Mouse (Mus musculus) ovary, postnatal 10 days (tissue): ENCODE measurements around the gene Dhx29.
"Not testable (repeated sequence)": the region's sequence is repeated elsewhere in the genome, so short reads cannot be mapped to it uniquely, and the experiment has no call there.

Experiments used
- DNase-seq: peaks from one replicate; pipeline ENCODE4 v3.0.0; 2022; ENCODE audit warnings: low spot score

The Dhx29 gene

GRCm38 (mm10) chr13:112987532-112987943 lies 60.3 kb downstream of the Dhx29 start, which contains the start of gene Ccno:
Gene Ccno (plus strand): TSS chr13:112987802.
- DNase-seq, result peak; percentile 84

GRCm38 (mm10) chr13:112987991-112988390 lies 60.7 kb downstream of the Dhx29 start:
- DNase-seq, result no peak

- DNase-seq, result no peak
Observed at GRCm38 (mm10) chr13:112988866-112989265, 61.6 kb downstream of the Dhx29 start.

GRCm38 (mm10) chr13:112989541-112989940 lies 62.3 kb downstream of the Dhx29 start:
- no peak for DNase-seq

GRCm38 (mm10) chr13:112990346-112990745 lies 63.1 kb downstream of the Dhx29 start:
- DNase-seq, result no peak

GRCm38 (mm10) chr13:112993531-112994152 lies 66.4 kb downstream of the Dhx29 start, which contains the start of gene Mcidas:
Gene Mcidas (plus strand): TSS chr13:112993845.
- no peak for DNase-seq

GRCm38 (mm10) chr13:112994191-112994590 lies 66.9 kb downstream of the Dhx29 start:
- DNase-seq, result no peak

- no peak for DNase-seq
Observed at GRCm38 (mm10) chr13:112996407-112996806, 69.2 kb downstream of the Dhx29 start.

- DNase-seq, result no peak
Observed at GRCm38 (mm10) chr13:112997369-112997768, 70.1 kb downstream of the Dhx29 start.

- no peak for DNase-seq
Observed at GRCm38 (mm10) chr13:112998427-112999201, 71.4 kb downstream of the Dhx29 start.

- DNase-seq, result no peak
Observed at GRCm38 (mm10) chr13:113000090-113000489, 72.8 kb downstream of the Dhx29 start.

- no peak for DNase-seq
Observed at GRCm38 (mm10) chr13:113000576-113001318, 73.5 kb downstream of the Dhx29 start.

- no peak for DNase-seq
Observed at GRCm38 (mm10) chr13:113012683-113013082, 85.4 kb downstream of the Dhx29 start.

GRCm38 (mm10) chr13:113013174-113013953 lies 86.1 kb downstream of the Dhx29 start:
- not testable (repeated sequence) for DNase-seq
